Mouse (Mus musculus): ENCODE data around the gene Ide. TPM values are rescaled to one million over a fixed set of nuclear protein-coding genes. Genes with fewer than 3 reads are reported as not detected.

Gene Ide
- total RNA-seq, 2 experiments from 2014 or later = 79.5 to 144 TPM

GRCm38 (mm10) chr19:37279194-37279593 is 58.5 kb downstream of the Ide start:
- ATAC-seq (replicated peaks; ENCODE audit: poor library complexity) = no peak

- no peak for ATAC-seq (replicated peaks; ENCODE audit: poor library complexity)
Observed at GRCm38 (mm10) chr19:37275555-37275954, 62.1 kb downstream of the Ide start.

DNA sequence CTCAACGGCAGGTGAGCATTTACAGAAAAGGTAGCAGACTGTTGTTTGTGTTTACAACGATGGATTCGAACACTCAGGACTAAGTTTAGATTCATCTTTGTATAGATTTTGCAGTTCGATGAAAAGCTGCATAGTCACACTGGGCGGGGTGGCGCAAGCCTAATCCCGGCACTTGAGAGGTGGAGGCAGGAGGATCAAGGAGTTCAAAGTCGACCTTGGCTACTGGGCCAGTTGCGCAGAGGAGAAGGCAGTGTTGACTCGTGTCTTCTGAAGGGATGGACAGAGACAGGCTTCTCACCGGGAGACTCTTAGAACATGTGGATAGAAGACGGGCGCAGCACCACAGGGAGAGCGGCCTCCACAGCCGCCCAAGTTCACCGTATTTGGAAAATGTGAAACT is 68.5 kb downstream of the Ide start:
- ATAC-seq (replicated peaks; ENCODE audit: poor library complexity) = no peak

DNA sequence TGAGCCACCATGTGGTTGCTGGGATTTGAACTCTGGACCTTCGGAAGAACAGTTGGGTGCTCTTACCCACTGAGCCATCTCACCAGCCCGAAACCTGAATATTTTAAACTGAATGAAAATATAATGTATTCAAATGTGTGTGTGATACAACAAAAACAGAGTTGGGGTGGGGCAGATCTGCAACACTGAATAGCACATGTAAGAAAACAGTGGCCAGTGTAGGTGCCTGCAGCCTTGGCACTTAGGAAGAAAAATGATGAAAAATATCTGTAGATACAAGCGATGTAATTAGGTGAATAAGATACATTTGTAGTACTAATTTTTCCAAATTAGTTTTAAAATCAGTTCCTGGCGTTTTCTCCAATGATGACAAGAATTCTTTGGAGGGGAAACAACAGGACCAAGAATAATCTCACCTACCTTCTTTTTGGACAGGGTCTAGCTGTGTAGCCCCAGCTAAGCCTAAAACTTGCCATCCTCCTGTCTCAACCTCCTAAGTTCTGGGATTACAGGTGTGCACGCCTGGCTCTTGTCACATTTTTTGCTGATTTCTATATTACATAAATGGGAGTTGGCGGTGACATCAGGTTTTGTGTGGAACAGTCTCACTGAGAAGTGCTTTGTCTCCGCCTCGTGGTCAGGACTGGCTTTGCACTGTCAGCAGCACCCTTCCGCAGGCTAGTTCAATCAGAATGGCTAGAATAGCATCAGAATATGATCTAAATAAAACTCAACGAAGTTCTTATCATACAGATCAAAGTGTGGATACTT is 72.1 kb downstream of the Ide start:
- peak; percentile 100 for ATAC-seq (replicated peaks; ENCODE audit: poor library complexity)

DNA sequence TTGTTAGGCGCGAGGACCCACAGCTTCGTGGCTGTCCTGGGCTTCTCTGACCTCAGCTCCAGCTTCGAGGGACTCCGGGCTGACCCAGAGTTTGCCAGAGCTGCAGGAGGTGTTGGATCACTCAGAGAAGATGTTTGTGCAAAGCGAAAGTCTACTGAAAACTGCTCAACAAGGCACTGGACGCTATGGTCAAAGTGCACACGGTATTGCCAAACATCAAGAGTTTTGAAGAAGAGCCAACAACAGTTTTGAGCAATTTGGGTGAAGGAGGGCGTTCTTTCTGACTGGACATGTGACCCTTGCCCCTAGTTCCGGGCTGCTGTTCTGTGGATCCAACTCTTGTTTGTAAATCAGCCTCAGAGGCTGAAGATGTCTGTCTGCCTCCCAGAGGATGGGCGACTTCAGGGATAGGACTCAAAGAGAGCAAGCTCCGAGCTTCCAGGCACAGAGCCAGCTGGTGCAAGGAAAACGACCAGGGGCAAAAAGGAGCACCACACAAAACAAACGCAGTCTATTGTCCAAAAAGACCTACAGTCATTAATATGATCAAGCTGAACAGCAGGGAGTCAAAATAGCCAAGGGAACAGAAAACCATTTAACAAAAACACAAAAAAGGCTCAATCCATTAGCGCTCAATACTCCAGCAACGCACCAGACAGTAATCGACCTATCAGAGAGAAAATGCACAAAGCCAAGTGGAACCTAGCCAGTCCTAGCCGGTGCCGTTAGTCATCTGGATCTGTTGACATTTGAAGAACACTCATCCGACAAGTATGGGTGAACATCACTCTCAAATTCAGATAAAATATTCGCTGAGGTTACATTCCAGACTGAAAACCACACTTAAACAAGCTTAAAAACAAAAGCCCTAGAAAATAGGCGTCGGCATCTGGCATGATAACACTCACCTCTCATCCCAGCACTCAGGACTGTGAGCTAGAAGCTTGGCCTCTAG is 73.4 kb downstream of the Ide start:
- no peak for ATAC-seq (replicated peaks; ENCODE audit: poor library complexity)

DNA sequence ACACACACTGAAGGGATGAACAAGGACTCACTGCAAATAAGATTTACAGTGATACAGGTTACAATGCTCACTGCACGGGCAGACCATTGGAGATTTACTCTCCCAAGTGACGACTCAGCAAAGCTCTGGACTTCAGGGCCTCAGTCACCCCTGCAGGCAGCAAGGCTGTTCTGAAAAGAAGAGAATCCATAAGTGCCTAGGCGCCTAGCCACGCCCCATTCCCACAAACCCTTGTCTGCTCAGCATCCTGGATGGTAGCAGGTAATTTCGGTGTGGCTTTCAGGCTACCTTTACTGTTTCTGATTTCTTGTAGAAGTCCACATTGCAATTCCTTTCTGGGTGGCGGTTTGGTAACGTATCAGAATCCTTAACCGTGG is 74.1 kb downstream of the Ide start:
- ATAC-seq (replicated peaks; ENCODE audit: poor library complexity) = no peak

GRCm38 (mm10) chr19:37262389-37262788 is 75.3 kb downstream of the Ide start:
- ATAC-seq (replicated peaks; ENCODE audit: poor library complexity) = no peak

- ATAC-seq (replicated peaks; ENCODE audit: poor library complexity) = 0 out of 2 replicates have a peak, but pooled peaks have one; percentile 29
Observed at GRCm38 (mm10) chr19:37255321-37255720, 82.3 kb downstream of the Ide start.

GRCm38 (mm10) chr19:37252104-37252503 is 85.5 kb downstream of the Ide start:
- peak; percentile 38; the same call in 1 of the 2 replicates for ATAC-seq (replicated peaks; ENCODE audit: poor library complexity)

DNA sequence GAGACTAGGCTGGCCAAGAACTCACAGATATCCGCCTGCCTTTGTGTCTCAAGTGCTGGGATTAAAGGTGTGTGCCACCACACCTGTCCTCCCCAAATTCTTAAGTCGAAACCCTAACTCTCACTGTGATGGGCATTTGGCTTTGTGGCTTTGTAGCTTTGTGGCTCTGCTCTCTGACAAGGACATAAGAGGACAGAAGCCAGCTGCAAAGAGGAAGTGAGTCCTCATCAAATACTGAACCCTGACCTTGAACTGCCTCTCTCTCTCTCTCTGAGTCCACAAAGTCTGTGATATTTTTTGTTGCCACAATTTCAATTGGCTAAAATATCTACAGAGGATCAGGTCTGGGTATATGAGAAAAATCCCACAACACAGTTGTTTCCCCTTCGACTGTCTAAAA is 89.5 kb downstream of the Ide start:
- ATAC-seq (replicated peaks; ENCODE audit: poor library complexity) = no peak; the same call in 1 of the 2 replicates

DNA sequence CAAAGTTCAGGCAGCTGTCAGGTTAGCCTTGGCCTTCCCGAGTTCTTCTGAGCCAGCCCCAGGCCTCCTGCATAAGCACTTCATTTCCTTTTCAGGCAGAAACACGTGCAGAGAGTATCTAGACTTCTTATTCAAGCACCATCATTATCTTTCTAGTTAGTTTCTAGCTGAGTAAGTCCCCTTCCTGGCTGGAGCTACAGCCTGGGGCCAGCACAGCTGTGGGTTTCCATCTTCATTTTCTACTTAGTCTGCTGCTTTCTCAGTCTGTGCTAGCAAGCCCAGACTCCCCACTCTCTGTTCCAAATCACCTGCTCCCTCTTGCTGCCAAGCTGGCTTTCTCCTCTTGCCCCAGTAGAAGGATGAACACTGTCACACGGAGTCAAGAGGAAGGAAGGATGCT is 90.8 kb downstream of the Ide start:
- ATAC-seq (replicated peaks; ENCODE audit: poor library complexity) = no peak

DNA sequence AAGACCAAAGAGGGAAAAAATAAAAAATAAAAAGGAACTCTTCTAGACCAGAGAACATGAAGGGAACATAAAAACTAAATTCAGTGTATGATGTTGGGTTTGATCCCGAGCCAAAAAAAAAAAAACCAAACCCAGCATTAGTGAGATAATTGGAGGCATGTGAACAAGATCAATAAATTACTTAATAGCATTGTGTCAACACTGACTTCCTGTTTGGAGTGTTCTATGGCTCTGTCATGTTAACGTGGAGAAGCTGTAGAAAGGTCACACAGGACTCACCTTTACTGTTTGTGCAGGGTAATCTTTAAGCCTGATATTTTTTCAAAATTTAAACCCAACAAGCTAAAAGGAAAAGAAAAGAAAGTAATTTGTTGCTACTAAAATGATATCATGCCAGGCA is 94.9 kb downstream of the Ide start:
- no peak for ATAC-seq (replicated peaks; ENCODE audit: poor library complexity)

- no peak for ATAC-seq (replicated peaks; ENCODE audit: poor library complexity)
Observed at GRCm38 (mm10) chr19:37241201-37241600, 96.5 kb downstream of the Ide start.

DNA sequence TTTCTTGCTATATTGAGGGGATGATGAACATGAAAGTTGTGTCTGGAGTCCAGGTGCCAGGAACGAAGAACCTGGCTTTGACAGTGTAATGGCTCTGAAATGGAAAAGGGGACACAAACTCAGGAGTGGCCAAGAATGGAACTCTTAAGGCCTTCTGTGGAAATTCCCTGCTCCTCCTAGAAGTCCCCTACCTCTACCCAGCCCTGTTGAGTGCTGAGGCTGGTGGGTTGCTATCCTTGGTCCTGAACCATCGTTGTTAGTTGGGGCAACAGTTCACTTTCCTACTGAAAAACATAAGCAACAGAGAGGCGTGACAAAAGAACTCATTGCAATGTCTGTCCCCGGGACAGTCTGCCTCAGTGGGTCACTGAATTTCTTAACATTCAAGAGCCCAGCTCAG is 98.6 kb downstream of the Ide start:
- peak; percentile 38 for ATAC-seq (replicated peaks; ENCODE audit: poor library complexity)

GRCm38 (mm10) chr19:37238651-37239050 is 99.0 kb downstream of the Ide start:
- ATAC-seq (replicated peaks; ENCODE audit: poor library complexity) = no peak

DNA sequence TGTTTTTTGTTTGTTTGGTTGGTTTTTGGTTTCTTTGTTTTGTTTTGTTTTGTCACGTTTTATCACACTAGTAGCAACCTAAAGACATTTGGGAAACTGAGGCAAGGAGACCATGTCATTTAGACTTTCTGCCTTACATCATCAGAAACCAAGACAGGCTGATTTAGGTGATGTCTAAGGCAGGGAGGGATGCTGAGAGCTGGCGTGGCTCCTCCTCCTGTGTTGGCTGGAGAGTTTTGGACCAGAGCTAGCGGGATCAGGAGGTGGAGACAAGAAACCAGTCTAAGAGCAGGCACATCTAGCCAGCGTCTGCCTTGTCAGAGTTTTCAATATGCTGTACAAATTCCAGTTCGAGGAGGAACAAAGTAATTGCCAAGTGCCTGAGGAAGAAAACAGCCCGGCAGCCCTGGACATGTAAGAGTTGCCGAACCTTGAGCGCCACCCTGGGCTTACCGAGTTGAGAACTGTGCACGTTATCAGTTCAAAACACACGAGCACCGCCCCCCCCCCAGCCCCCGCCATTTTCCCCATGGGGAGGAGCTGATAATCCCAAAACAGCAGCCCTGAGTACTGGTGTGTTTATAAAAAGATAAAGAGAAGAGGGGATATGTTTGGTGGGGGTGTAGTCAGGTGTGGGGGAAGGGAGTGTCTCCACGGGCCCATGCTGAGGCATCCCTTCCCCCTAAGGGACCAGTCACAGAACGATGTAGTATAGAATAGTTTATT is 99.8 kb downstream of the Ide start:
- ATAC-seq (replicated peaks; ENCODE audit: poor library complexity) = peak; percentile 76

DNA sequence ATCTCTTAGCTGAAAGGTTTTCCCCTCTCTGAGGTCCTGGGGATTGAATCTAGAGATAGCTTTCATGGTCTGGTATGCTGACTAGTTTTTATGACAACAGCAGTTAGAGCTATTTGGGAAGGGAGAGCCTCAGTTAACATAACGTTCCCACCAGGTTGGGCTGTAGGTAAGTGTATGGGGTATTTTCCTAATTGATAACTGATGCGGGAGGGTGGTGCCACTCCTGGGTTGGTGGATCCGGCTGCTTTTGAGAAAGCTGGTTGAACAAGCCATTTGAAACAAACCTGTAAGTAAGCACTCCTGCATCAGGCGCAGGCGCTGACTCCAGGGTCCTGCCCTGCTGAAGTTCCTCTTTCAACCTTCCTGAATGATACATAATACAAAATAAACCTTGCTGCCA is 100.3 kb downstream of the Ide start:
- no peak for ATAC-seq (replicated peaks; ENCODE audit: poor library complexity)

GRCm38 (mm10) chr19:37235818-37236217 is 101.8 kb downstream of the Ide start:
- ATAC-seq (replicated peaks; ENCODE audit: poor library complexity) = no peak

DNA sequence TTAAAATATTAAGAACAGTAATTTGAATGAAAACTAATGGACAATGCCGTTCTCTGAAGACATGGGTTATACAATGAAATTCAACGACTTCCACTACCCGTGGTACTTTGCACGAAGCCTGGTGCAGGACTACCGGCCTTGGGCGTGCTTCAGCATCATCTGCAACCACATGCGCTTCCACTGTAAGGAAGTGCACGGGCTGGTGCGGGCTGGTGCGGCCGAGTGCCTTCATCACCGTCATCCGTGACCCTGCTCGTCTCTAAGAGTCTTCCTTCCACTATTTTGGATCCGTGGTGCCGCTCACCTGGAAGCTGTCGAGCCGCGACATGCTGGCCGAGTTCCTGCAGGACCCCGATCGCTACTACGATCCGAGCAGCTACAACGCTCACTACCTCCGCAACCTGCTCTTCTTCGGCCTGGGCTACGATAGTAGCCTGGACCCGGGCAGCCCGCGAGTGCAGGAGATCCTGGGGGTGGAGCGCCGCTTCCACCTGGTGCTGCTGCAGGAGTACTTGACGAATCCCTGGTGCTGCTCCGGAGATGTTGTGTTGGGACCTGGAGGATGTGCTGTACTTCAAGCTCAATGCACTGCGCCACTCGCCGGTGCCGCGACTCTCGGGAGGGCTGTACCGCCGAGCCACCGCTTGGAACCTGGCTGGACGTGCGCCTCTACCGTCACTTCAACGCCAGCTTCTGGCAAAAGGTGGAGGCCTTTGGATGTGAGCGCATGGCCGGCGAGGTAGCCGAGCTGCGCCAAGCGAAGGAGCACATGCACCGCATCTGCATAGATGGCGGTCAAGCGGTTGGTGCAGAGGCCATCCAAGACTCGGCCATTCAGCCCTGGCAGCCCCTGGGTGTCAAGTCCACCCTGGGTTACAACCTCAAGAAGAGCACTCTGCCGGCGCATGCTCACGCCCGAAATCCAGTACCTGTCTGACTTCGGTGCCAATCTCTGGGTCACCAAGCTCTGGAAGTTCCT is 103.8 kb downstream of the Ide start:
- no peak for ATAC-seq (replicated peaks; ENCODE audit: poor library complexity)

GRCm38 (mm10) chr19:37232598-37232997 is 105.1 kb downstream of the Ide start:
- peak; percentile 81 for ATAC-seq (replicated peaks; ENCODE audit: poor library complexity)

Measured in megakaryocyte progenitor cell, adult 5-6 weeks (primary cell).